Mouse (Mus musculus): ENCODE results near the gene Immp2l. TPM values are rescaled to one million over a fixed set of nuclear protein-coding genes. Genes with fewer than 3 reads are reported as not detected.
A peak's percentile ranks its signal among the peaks of the same experiment; 100 is the strongest.

The Immp2l gene
- polyA plus RNA-seq, 2 experiments = 4.3 to 11.2 TPM

GRCm38 (mm10) chr12:41528410-41528809, 504.5 kb downstream of the Immp2l start:
- no peak for ATAC-seq (ENCODE audit: insufficient read depth)
- no peak overlapping the region for H3K27ac ChIP-seq
- no peak overlapping the region for H3K9ac ChIP-seq (replicated peaks)
- no peak overlapping the region for H3K4me2 ChIP-seq (ENCODE audit: low read depth)
- no peaks in the 10 kb centered on the region for H3K4me1 ChIP-seq (replicated peaks; ENCODE audit: control insufficient read depth in 2 of 2, insufficient read depth in 2 of 2, low read length in 1 of 2)
- H3K9me3 ChIP-seq (ENCODE audit: control insufficient read depth, low read length) = no peaks in the 10 kb centered on the region
- H3K36me3 ChIP-seq (replicated peaks; ENCODE audit: control insufficient read depth, insufficient read depth, low read depth) = no peaks in the 10 kb centered on the region
- no peak for DNase-seq (ENCODE audit: low read depth in 3 of 3, low spot score in 3 of 3)
- WGBS (ENCODE audit: insufficient replicate concordance) = 69% methylated on average over 4 of the region's 4 CpGs
- no peaks in the 10 kb centered on the region for H3K27me3 ChIP-seq (ENCODE audit: control insufficient read depth, insufficient read depth, low read length)
- TF ChIP-seq EP300 (IDR thresholded peaks at IDR 0.05; ENCODE audit: low read depth) (no peak), CTCF (IDR thresholded peaks at IDR 0.05; ENCODE audit: low read depth) (no peak)
- no peak overlapping the region for H3K4me3 ChIP-seq (ENCODE audit: insufficient read depth in 1 of 2, low read depth in 2 of 2, low read length in 2 of 2)

GRCm38 (mm10) chr12:41539989-41540388, 516.1 kb downstream of the Immp2l start:
- DNase-seq (ENCODE audit: low read depth in 3 of 3, low spot score in 3 of 3) (no peak), ATAC-seq (ENCODE audit: insufficient read depth) (no peak)
- H3K4me3 ChIP-seq (ENCODE audit: insufficient read depth in 1 of 2, low read depth in 2 of 2, low read length in 2 of 2) = no peak overlapping the region
- WGBS (ENCODE audit: insufficient replicate concordance) = 63% methylated on average over 5 of the region's 5 CpGs
- H3K27ac ChIP-seq = no peak overlapping the region
- no peaks in the 10 kb centered on the region for H3K36me3 ChIP-seq (replicated peaks; ENCODE audit: control insufficient read depth, insufficient read depth, low read depth)
- H3K4me1 ChIP-seq (replicated peaks; ENCODE audit: control insufficient read depth in 2 of 2, insufficient read depth in 2 of 2, low read length in 1 of 2) = no peaks in the 10 kb centered on the region
- no peak overlapping the region for H3K9ac ChIP-seq (replicated peaks)
- TF ChIP-seq EP300 (IDR thresholded peaks at IDR 0.05; ENCODE audit: low read depth) = no peak
- no peak for TF ChIP-seq CTCF (IDR thresholded peaks at IDR 0.05; ENCODE audit: low read depth)
- H3K4me2 ChIP-seq (ENCODE audit: low read depth) = no peak overlapping the region
- no peaks in the 10 kb centered on the region for H3K9me3 ChIP-seq (ENCODE audit: control insufficient read depth, low read length)
- no peaks in the 10 kb centered on the region for H3K27me3 ChIP-seq (ENCODE audit: control insufficient read depth, insufficient read depth, low read length)

DNA sequence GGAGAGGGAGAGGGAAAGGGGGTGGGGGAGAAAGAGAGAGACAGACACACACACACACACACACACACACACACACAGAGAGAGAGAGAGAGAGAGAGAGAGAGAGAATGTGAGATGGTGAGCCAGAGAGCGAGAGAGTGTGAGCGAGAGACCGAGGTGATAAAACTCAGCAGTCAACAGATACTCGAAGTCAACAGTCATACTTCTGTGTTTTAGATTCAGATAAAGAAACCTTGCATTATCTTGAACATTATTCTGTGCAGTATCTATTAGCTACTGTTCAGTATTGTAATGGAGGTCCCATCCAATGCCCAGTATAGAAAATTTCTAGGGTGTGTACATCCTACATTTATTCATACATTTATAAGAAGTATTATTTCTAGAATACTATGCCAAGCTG, 527.7 kb downstream of the Immp2l start:
- TF ChIP-seq CTCF (IDR thresholded peaks at IDR 0.05; ENCODE audit: low read depth) (no peak), EP300 (IDR thresholded peaks at IDR 0.05; ENCODE audit: low read depth) (peak; percentile 46)
- no peak overlapping the region for H3K4me3 ChIP-seq (ENCODE audit: insufficient read depth in 1 of 2, low read depth in 2 of 2, low read length in 2 of 2)
- H3K27ac ChIP-seq = no peak overlapping the region
- H3K4me1 ChIP-seq (replicated peaks; ENCODE audit: control insufficient read depth in 2 of 2, insufficient read depth in 2 of 2, low read length in 1 of 2) = 0 out of 4 replicates have a peak, but pooled peaks cover 0 to 3% of the 10 kb centered on the region in 2 experiments
- H3K9ac ChIP-seq (replicated peaks) = no peak overlapping the region
- H3K36me3 ChIP-seq (replicated peaks; ENCODE audit: control insufficient read depth, insufficient read depth, low read depth) = no peaks in the 10 kb centered on the region
- ATAC-seq (ENCODE audit: insufficient read depth) (no peak), DNase-seq (ENCODE audit: low read depth in 3 of 3, low spot score in 3 of 3) (no peak)
- no peaks in the 10 kb centered on the region for H3K27me3 ChIP-seq (ENCODE audit: control insufficient read depth, insufficient read depth, low read length)
- H3K9me3 ChIP-seq (ENCODE audit: control insufficient read depth, low read length) = no peaks in the 10 kb centered on the region
- WGBS (ENCODE audit: insufficient replicate concordance) = 26% methylated on average over 4 of the region's 4 CpGs
- H3K4me2 ChIP-seq (ENCODE audit: low read depth) = no peak overlapping the region

DNA sequence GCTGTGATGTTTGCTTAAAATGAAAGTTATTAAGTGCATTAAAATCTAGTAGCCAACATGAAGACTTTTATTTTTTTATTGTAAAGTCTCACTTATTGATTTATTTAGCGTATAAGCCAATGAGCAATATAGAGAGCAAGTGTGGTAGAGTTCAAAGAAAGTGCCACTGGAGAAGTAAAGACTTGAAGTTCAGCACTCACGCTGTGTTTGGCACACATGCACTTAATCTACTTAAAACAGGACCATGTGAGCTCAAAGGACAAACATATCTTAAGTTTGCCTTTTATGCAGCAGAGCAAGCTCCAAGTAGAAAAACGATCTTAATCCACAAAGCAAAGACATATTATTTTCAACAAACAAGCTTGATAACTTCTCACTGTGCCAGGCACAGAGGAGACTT, 533.9 kb downstream of the Immp2l start:
- H3K9ac ChIP-seq (replicated peaks) = no peak overlapping the region
- 47% methylated on average over 3 of the region's 3 CpGs for WGBS (ENCODE audit: insufficient replicate concordance)

GRCm38 (mm10) chr12:41558956-41559735, 535.3 kb downstream of the Immp2l start:
- Histone ChIP-seq H3K4me2 (ENCODE audit: low read depth) (no peak overlapping the region), H3K27ac (no peak overlapping the region), H3K4me1 (replicated peaks; ENCODE audit: control insufficient read depth in 2 of 2, insufficient read depth in 2 of 2, low read length in 1 of 2) (0 out of 4 replicates have a peak, but pooled peaks cover 0 to 2% of the 10 kb centered on the region in 2 experiments), H3K9ac (replicated peaks) (no peak overlapping the region), H3K36me3 (replicated peaks; ENCODE audit: control insufficient read depth, insufficient read depth, low read depth) (no peaks in the 10 kb centered on the region), H3K4me3 (ENCODE audit: insufficient read depth in 1 of 2, low read depth in 2 of 2, low read length in 2 of 2) (no peak overlapping the region), H3K27me3 (ENCODE audit: control insufficient read depth, insufficient read depth, low read length) (no peaks in the 10 kb centered on the region), H3K9me3 (ENCODE audit: control insufficient read depth, low read length) (no peaks in the 10 kb centered on the region)
- DNase-seq (ENCODE audit: low read depth in 3 of 3, low spot score in 3 of 3) (no peak), ATAC-seq (ENCODE audit: insufficient read depth) (no peak)
- 54% methylated on average over 5 of the region's 5 CpGs for WGBS (ENCODE audit: insufficient replicate concordance)
- TF ChIP-seq CTCF (IDR thresholded peaks at IDR 0.05; ENCODE audit: low read depth) (no peak), EP300 (IDR thresholded peaks at IDR 0.05; ENCODE audit: low read depth) (no peak)

More for the DNA sequence above, 533.9 kb downstream of the Immp2l start:
- H3K4me2 ChIP-seq (ENCODE audit: low read depth) = no peak overlapping the region
- no peaks in the 10 kb centered on the region for H3K36me3 ChIP-seq (replicated peaks; ENCODE audit: control insufficient read depth, insufficient read depth, low read depth)
- DNase-seq (ENCODE audit: low read depth in 3 of 3, low spot score in 3 of 3) (no peak), ATAC-seq (ENCODE audit: insufficient read depth) (no peak)
- H3K27me3 ChIP-seq (ENCODE audit: control insufficient read depth, insufficient read depth, low read length) = no peaks in the 10 kb centered on the region
- H3K4me3 ChIP-seq (ENCODE audit: insufficient read depth in 1 of 2, low read depth in 2 of 2, low read length in 2 of 2) = no peak overlapping the region
- H3K9me3 ChIP-seq (ENCODE audit: control insufficient read depth, low read length) = no peaks in the 10 kb centered on the region
- 0 out of 4 replicates have a peak, but pooled peaks cover 0 to 2% of the 10 kb centered on the region in 2 experiments for H3K4me1 ChIP-seq (replicated peaks; ENCODE audit: control insufficient read depth in 2 of 2, insufficient read depth in 2 of 2, low read length in 1 of 2)
- H3K27ac ChIP-seq = no peak overlapping the region
- TF ChIP-seq CTCF (IDR thresholded peaks at IDR 0.05; ENCODE audit: low read depth) (no peak), EP300 (IDR thresholded peaks at IDR 0.05; ENCODE audit: low read depth) (no peak)

Measured in liver, embryonic 14.5 days (tissue).